Mouse (Mus musculus): ENCODE results near the gene Psmd14. TPM values are rescaled to one million over a fixed set of nuclear protein-coding genes. Genes with fewer than 3 reads are reported as not detected.

Gene Psmd14
- polyA plus RNA-seq, 1 experiment from 2014 or later = 153 TPM

- no peaks in the 10 kb centered on the region for H3K27me3 ChIP-seq
- DNase-seq (ENCODE audit: low read depth, low spot score) (no peak), ATAC-seq (no peak)
- ChIA-PET CTCF (no interaction called here), POLR2A (no interaction called here)
- in situ Hi-C loops (cut with MboI; ENCODE audit: low pct_unique_long_range_greater_than_20kb) = no loop called here
- TF ChIP-seq CTCF (IDR thresholded peaks at IDR 0.05) = no peak
These were observed 11.0 kb downstream of the Psmd14 start for GRCm38 (mm10) chr2:61722401-61722982.

DNA sequence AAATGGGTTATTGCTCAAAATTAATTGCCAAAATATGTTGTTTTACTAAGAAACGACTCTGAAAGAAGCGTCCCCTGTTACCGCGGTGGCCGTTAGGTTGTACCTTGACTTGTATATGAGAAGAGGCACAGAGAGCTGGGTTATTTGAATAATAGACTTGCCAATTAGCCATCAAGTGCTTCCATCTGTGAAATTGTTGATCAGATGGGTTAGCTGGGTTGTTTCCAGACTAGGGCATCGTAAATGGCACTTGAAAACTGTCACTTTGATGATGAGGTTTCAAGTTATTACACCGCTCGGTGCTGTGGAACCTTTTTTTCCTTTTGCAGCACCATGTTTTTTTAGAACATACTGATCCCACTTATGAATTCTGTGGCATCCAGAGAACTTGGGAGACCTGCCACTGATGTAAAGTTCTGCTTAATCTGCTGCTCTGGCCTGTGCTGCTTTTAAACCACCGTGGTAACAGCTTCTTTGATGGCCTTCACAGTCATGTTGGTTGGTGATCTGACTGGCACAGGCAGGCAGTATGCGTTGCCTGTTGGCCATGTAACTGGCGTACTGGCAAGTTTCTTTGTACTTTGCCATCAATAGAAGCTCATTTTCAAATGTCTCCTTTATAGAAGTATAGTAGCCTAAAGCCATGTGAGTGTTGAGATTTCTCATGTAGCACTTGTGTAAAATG is 21.4 kb downstream of the Psmd14 start:
- CTCF ChIA-PET = interaction anchor here (1.2 to 1.3 kb wide), 3 partner anchors 14 to 21 kb away, joined by 3 to 4 read pairs (median 3); no protein-coding TSS in a partner anchor

GRCm38 (mm10) chr2:61734175-61734574 is 22.7 kb downstream of the Psmd14 start:
- ATAC-seq (no peak), DNase-seq (ENCODE audit: low read depth, low spot score) (no peak)
- TF ChIP-seq CTCF (IDR thresholded peaks at IDR 0.05) = no peak
- CTCF ChIA-PET = interaction anchor here (1.2 kb wide), 1 partner anchor 13 kb away, joined by 3 read pairs; no protein-coding TSS in a partner anchor
- in situ Hi-C loops (cut with MboI; ENCODE audit: low pct_unique_long_range_greater_than_20kb) = no loop called here
- no peaks in the 10 kb centered on the region for H3K27me3 ChIP-seq
- POLR2A ChIA-PET = no interaction called here

More for the DNA sequence above, 21.4 kb downstream of the Psmd14 start:
- in situ Hi-C loops (cut with MboI; ENCODE audit: low pct_unique_long_range_greater_than_20kb) = no loop called here
- POLR2A ChIA-PET = interaction anchor here (0.7 kb wide), 2 partner anchors 15 to 16 kb away, joined by 3 read pairs; no protein-coding TSS in a partner anchor
- H3K27me3 ChIP-seq = no peaks in the 10 kb centered on the region
- TF ChIP-seq CTCF (IDR thresholded peaks at IDR 0.05) = no peak
- ATAC-seq (no peak), DNase-seq (ENCODE audit: low read depth, low spot score) (no peak)

GRCm38 (mm10) chr2:61746051-61746450 is 34.6 kb downstream of the Psmd14 start:
- DNase-seq (ENCODE audit: low read depth, low spot score) (no peak), ATAC-seq (no peak)
- no peaks in the 10 kb centered on the region for H3K27me3 ChIP-seq
- no peak for TF ChIP-seq CTCF (IDR thresholded peaks at IDR 0.05)
- in situ Hi-C loops (cut with MboI; ENCODE audit: low pct_unique_long_range_greater_than_20kb) = no loop called here
- CTCF ChIA-PET = interaction anchor here (1.2 to 1.7 kb wide), 4 partner anchors 8 to 25 kb away, joined by 3 to 7 read pairs (median 3); no protein-coding TSS in a partner anchor
- POLR2A ChIA-PET = no interaction called here

DNA sequence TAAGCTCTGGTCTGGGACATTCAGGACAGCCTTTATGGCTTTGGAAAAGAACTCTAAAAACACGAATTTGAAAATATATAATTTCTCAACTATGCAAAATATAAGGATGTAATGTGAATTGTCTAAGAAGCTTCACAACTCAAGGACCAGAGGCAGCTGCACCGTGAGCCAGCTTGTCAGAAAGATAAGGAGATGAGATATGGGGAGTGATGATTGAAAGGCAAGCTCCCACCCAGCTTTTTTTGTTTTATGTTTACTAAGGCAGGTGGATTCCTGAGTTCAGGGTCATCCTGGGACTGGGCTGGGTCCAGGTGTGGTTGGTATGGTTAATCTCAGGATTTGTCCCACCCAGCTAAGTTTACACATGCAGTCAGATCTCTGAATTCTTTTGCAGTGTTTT is 35.1 kb downstream of the Psmd14 start:
- in situ Hi-C loops (cut with MboI; ENCODE audit: low pct_unique_long_range_greater_than_20kb) = no loop called here
- ATAC-seq = no peak

DNA sequence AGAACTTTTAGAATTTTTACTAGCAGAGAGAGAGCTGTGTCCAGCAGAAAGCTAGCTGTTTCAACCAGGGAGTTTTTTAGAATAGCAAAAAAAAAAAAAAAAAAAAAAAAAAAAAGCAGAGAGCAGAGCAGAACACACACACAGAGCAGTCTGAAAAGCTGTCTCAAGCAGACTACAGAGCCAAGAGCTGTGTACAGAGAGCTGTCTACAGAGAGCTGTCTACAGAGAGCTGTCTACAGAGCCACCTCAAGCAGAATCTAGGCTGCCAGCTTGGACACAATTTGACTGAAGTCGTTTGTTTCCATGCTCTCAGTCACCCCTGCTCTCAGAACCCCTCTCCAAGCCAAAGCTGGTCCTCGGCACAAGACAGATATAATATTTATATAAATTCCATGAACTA is 35.9 kb downstream of the Psmd14 start:
- no peaks in the 10 kb centered on the region for H3K27me3 ChIP-seq
- no peak for TF ChIP-seq CTCF (IDR thresholded peaks at IDR 0.05)
- POLR2A ChIA-PET = interaction anchor here (0.6 kb wide), 1 partner anchor 14 kb away, joined by 3 read pairs; no protein-coding TSS in a partner anchor
- CTCF ChIA-PET = interaction anchor here (1.1 to 1.7 kb wide), 6 partner anchors 9 to 23 kb away, joined by 3 to 7 read pairs (median 4); no protein-coding TSS in a partner anchor
- no peak for ATAC-seq
- in situ Hi-C loops (cut with MboI; ENCODE audit: low pct_unique_long_range_greater_than_20kb) = no loop called here
- no peak for DNase-seq (ENCODE audit: low read depth, low spot score)

More for the DNA sequence above, 35.1 kb downstream of the Psmd14 start:
- TF ChIP-seq CTCF (IDR thresholded peaks at IDR 0.05) = no peak
- POLR2A ChIA-PET = no interaction called here
- DNase-seq (ENCODE audit: low read depth, low spot score) = no peak
- no peaks in the 10 kb centered on the region for H3K27me3 ChIP-seq
- CTCF ChIA-PET = interaction anchor here (1.1 to 1.7 kb wide), 5 partner anchors 8 to 24 kb away, joined by 3 to 7 read pairs (median 3); no protein-coding TSS in a partner anchor

- ATAC-seq = no peak
- CTCF ChIA-PET = interaction anchor here (1.6 kb wide), 2 partner anchors 13 to 18 kb away, joined by 3 to 4 read pairs; no protein-coding TSS in a partner anchor
- H3K27me3 ChIP-seq = no peaks in the 10 kb centered on the region
- TF ChIP-seq CTCF (IDR thresholded peaks at IDR 0.05) = no peak
- in situ Hi-C loops (cut with MboI; ENCODE audit: low pct_unique_long_range_greater_than_20kb) = no loop called here
- POLR2A ChIA-PET = no interaction called here
- DNase-seq (ENCODE audit: low read depth, low spot score) = no peak
These were observed 39.2 kb downstream of the Psmd14 start for GRCm38 (mm10) chr2:61750702-61751101.

- POLR2A ChIA-PET = no interaction called here
- in situ Hi-C loops (cut with MboI; ENCODE audit: low pct_unique_long_range_greater_than_20kb) = no loop called here
- CTCF ChIA-PET = interaction anchor here (1.6 kb wide), 2 partner anchors 13 to 19 kb away, joined by 3 to 4 read pairs; no protein-coding TSS in a partner anchor
- no peak for TF ChIP-seq CTCF (IDR thresholded peaks at IDR 0.05)
- no peaks in the 10 kb centered on the region for H3K27me3 ChIP-seq
- ATAC-seq (no peak), DNase-seq (ENCODE audit: low read depth, low spot score) (no peak)
These were observed 39.8 kb downstream of the Psmd14 start for GRCm38 (mm10) chr2:61751286-61751685.

DNA sequence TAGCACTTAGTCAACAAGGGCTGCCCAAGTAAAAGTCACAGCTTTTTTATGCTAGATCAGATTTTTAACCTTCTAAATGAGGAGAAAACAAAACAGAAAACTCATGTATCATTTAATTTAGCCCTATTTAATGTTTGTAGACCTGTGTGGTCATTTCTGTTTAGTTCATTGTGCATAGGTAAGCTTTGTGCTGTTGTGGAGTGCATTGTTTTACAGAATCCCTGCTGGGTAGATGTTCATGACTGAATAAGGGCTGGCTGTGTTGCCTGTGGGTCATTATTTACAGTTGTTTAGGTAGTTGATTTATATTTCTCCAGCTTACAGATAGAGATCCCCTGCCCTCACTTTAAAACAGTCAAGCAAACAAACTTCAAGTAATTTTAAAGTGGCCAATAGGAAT is 40.9 kb downstream of the Psmd14 start:
- CTCF ChIA-PET = interaction anchor here (1.6 kb wide), 1 partner anchor 20 kb away, joined by 4 read pairs; no protein-coding TSS in a partner anchor
- in situ Hi-C loops (cut with MboI; ENCODE audit: low pct_unique_long_range_greater_than_20kb) = no loop called here
- no peak for TF ChIP-seq CTCF (IDR thresholded peaks at IDR 0.05)
- H3K27me3 ChIP-seq = no peaks in the 10 kb centered on the region
- DNase-seq (ENCODE audit: low read depth, low spot score) = no peak
- POLR2A ChIA-PET = no interaction called here
- ATAC-seq = no peak

GRCm38 (mm10) chr2:61754989-61755388 is 43.5 kb downstream of the Psmd14 start:
- in situ Hi-C loops (cut with MboI; ENCODE audit: low pct_unique_long_range_greater_than_20kb) = no loop called here
- no peak for TF ChIP-seq CTCF (IDR thresholded peaks at IDR 0.05)
- DNase-seq (ENCODE audit: low read depth, low spot score) (no peak), ATAC-seq (no peak)
- ChIA-PET CTCF (interaction anchor here (0.9 to 1.8 kb wide), 3 partner anchors 10 to 15 kb away, joined by 3 to 5 read pairs (median 4); no protein-coding TSS in a partner anchor), POLR2A (no interaction called here)
- H3K27me3 ChIP-seq = no peaks in the 10 kb centered on the region

All from Patski (cell line).